Mouse (Mus musculus): ENCODE results near the gene Ccdc80. TPM values are rescaled to one million over a fixed set of nuclear protein-coding genes. Genes with fewer than 3 reads are reported as not detected.

Ccdc80 gene
- polyA plus RNA-seq, 2 experiments, result 3.7 to 6.8 TPM

GRCm38 (mm10) chr16:45070383-45071083 is 22.7 kb upstream of the Ccdc80 start:
- ATAC-seq (ENCODE audit: insufficient read depth) (no peak), DNase-seq (ENCODE audit: low read depth in 3 of 3, low spot score in 3 of 3) (no peak)
- Histone ChIP-seq H3K9ac (replicated peaks) (no peak overlapping the region), H3K27me3 (ENCODE audit: control insufficient read depth, insufficient read depth, low read length) (no peaks in the 10 kb centered on the region), H3K4me1 (replicated peaks; ENCODE audit: control insufficient read depth in 2 of 2, insufficient read depth in 2 of 2, low read length in 1 of 2) (no peaks in the 10 kb centered on the region), H3K4me2 (ENCODE audit: low read depth) (no peak overlapping the region), H3K9me3 (ENCODE audit: control insufficient read depth, low read length) (no peaks in the 10 kb centered on the region), H3K36me3 (replicated peaks; ENCODE audit: control insufficient read depth, insufficient read depth, low read depth) (no peaks in the 10 kb centered on the region), H3K27ac (no peak overlapping the region), H3K4me3 (ENCODE audit: insufficient read depth in 1 of 2, low read depth in 2 of 2, low read length in 2 of 2) (no peak overlapping the region)
- WGBS (ENCODE audit: insufficient replicate concordance), result 64% methylated on average over 8 of the region's 8 CpGs
- TF ChIP-seq CTCF (IDR thresholded peaks at IDR 0.05; ENCODE audit: low read depth) (no peak), EP300 (IDR thresholded peaks at IDR 0.05; ENCODE audit: low read depth) (no peak)

- Histone ChIP-seq H3K9me3 (ENCODE audit: control insufficient read depth, low read length) (no peaks in the 10 kb centered on the region), H3K4me3 (ENCODE audit: insufficient read depth in 1 of 2, low read depth in 2 of 2, low read length in 2 of 2) (no peak overlapping the region), H3K4me1 (replicated peaks; ENCODE audit: control insufficient read depth in 2 of 2, insufficient read depth in 2 of 2, low read length in 1 of 2) (no peaks in the 10 kb centered on the region), H3K27ac (no peak overlapping the region), H3K9ac (replicated peaks) (no peak overlapping the region), H3K4me2 (ENCODE audit: low read depth) (no peak overlapping the region), H3K36me3 (replicated peaks; ENCODE audit: control insufficient read depth, insufficient read depth, low read depth) (no peaks in the 10 kb centered on the region), H3K27me3 (ENCODE audit: control insufficient read depth, insufficient read depth, low read length) (no peaks in the 10 kb centered on the region)
- TF ChIP-seq CTCF (IDR thresholded peaks at IDR 0.05; ENCODE audit: low read depth) (no peak), EP300 (IDR thresholded peaks at IDR 0.05; ENCODE audit: low read depth) (no peak)
- WGBS (ENCODE audit: insufficient replicate concordance), result 66% methylated on average over 2 of the region's 2 CpGs
- DNase-seq (ENCODE audit: low read depth in 3 of 3, low spot score in 3 of 3) (no peak), ATAC-seq (ENCODE audit: insufficient read depth) (no peak)
These were observed 21.8 kb upstream of the Ccdc80 start for GRCm38 (mm10) chr16:45071424-45071823.

- H3K9me3 ChIP-seq (ENCODE audit: control insufficient read depth, low read length), result no peaks in the 10 kb centered on the region
- TF ChIP-seq CTCF (IDR thresholded peaks at IDR 0.05; ENCODE audit: low read depth) (no peak), EP300 (IDR thresholded peaks at IDR 0.05; ENCODE audit: low read depth) (no peak)
- WGBS (ENCODE audit: insufficient replicate concordance), result 64% methylated on average over 6 of the region's 6 CpGs
- no peak for ATAC-seq (ENCODE audit: insufficient read depth)
- no peak overlapping the region for H3K9ac ChIP-seq (replicated peaks)
- no peak overlapping the region for H3K4me2 ChIP-seq (ENCODE audit: low read depth)
- no peaks in the 10 kb centered on the region for H3K36me3 ChIP-seq (replicated peaks; ENCODE audit: control insufficient read depth, insufficient read depth, low read depth)
- no peaks in the 10 kb centered on the region for H3K27me3 ChIP-seq (ENCODE audit: control insufficient read depth, insufficient read depth, low read length)
- H3K4me1 ChIP-seq (replicated peaks; ENCODE audit: control insufficient read depth in 2 of 2, insufficient read depth in 2 of 2, low read length in 1 of 2), result no peaks in the 10 kb centered on the region
- H3K4me3 ChIP-seq (ENCODE audit: insufficient read depth in 1 of 2, low read depth in 2 of 2, low read length in 2 of 2), result no peak overlapping the region
- DNase-seq (ENCODE audit: low read depth in 3 of 3, low spot score in 3 of 3), result no peak
- no peak overlapping the region for H3K27ac ChIP-seq
These were observed 15.6 kb upstream of the Ccdc80 start for GRCm38 (mm10) chr16:45077517-45078080.

GRCm38 (mm10) chr16:45079322-45079721 is 13.9 kb upstream of the Ccdc80 start:
- no peaks in the 10 kb centered on the region for H3K27me3 ChIP-seq (ENCODE audit: control insufficient read depth, insufficient read depth, low read length)
- WGBS (ENCODE audit: insufficient replicate concordance), result 62% methylated on average over 2 of the region's 2 CpGs
- H3K9ac ChIP-seq (replicated peaks), result no peak overlapping the region
- no peak overlapping the region for H3K4me3 ChIP-seq (ENCODE audit: insufficient read depth in 1 of 2, low read depth in 2 of 2, low read length in 2 of 2)
- ATAC-seq (ENCODE audit: insufficient read depth), result no peak
- H3K9me3 ChIP-seq (ENCODE audit: control insufficient read depth, low read length), result no peaks in the 10 kb centered on the region
- H3K36me3 ChIP-seq (replicated peaks; ENCODE audit: control insufficient read depth, insufficient read depth, low read depth), result no peaks in the 10 kb centered on the region
- no peaks in the 10 kb centered on the region for H3K4me1 ChIP-seq (replicated peaks; ENCODE audit: control insufficient read depth in 2 of 2, insufficient read depth in 2 of 2, low read length in 1 of 2)
- TF ChIP-seq CTCF (IDR thresholded peaks at IDR 0.05; ENCODE audit: low read depth) (no peak), EP300 (IDR thresholded peaks at IDR 0.05; ENCODE audit: low read depth) (no peak)
- no peak for DNase-seq (ENCODE audit: low read depth in 3 of 3, low spot score in 3 of 3)
- H3K27ac ChIP-seq, result no peak overlapping the region
- no peak overlapping the region for H3K4me2 ChIP-seq (ENCODE audit: low read depth)

GRCm38 (mm10) chr16:45088842-45089241 is 4.4 kb upstream of the Ccdc80 start:
- Histone ChIP-seq H3K9ac (replicated peaks) (no peak overlapping the region), H3K4me1 (replicated peaks; ENCODE audit: control insufficient read depth in 2 of 2, insufficient read depth in 2 of 2, low read length in 1 of 2) (no peaks in the 10 kb centered on the region; a peak in 1 of 4 replicates), H3K27me3 (ENCODE audit: control insufficient read depth, insufficient read depth, low read length) (no peaks in the 10 kb centered on the region), H3K36me3 (replicated peaks; ENCODE audit: control insufficient read depth, insufficient read depth, low read depth) (no peaks in the 10 kb centered on the region), H3K27ac (no peak overlapping the region), H3K4me3 (ENCODE audit: insufficient read depth in 1 of 2, low read depth in 2 of 2, low read length in 2 of 2) (no peak overlapping the region), H3K9me3 (ENCODE audit: control insufficient read depth, low read length) (no peaks in the 10 kb centered on the region), H3K4me2 (ENCODE audit: low read depth) (no peak overlapping the region)
- DNase-seq (ENCODE audit: low read depth in 3 of 3, low spot score in 3 of 3), result no peak
- 56% methylated on average over 1 of the region's 1 CpGs for WGBS (ENCODE audit: insufficient replicate concordance)
- ATAC-seq (ENCODE audit: insufficient read depth), result no peak
- TF ChIP-seq EP300 (IDR thresholded peaks at IDR 0.05; ENCODE audit: low read depth), result no peak
- no peak for TF ChIP-seq CTCF (IDR thresholded peaks at IDR 0.05; ENCODE audit: low read depth)
